Mouse (Mus musculus) mouse embryonic stem cell (cell line): ENCODE measurements around the gene Apex1.
"Not testable (repeated sequence)": the region's sequence is repeated elsewhere in the genome, so short reads cannot be mapped to it uniquely, and the experiment has no call there.

Source experiments
- in situ Hi-C, 2 experiments: fragments of 300-500 bp; cut with MboI; formaldehyde crosslinking; loops; 1 replicate in 1 of 2; 3 replicates in 1 of 2; pipeline ENCODE4 v1.14.3; 2019 to 2020; ENCODE audit warnings: low sequenced_read_pairs in 2 of 2, low pct_unique_long_range_greater_than_20kb in 1 of 2, mixed read lengths in 1 of 2; ENCODE audit not compliant: unreplicated experiment in 1 of 2

Gene Apex1

GRCm38 (mm10) chr14:50911356-50911755 lies 13.4 kb upstream of the Apex1 start:
- in situ Hi-C loops: no loop called here

DNA sequence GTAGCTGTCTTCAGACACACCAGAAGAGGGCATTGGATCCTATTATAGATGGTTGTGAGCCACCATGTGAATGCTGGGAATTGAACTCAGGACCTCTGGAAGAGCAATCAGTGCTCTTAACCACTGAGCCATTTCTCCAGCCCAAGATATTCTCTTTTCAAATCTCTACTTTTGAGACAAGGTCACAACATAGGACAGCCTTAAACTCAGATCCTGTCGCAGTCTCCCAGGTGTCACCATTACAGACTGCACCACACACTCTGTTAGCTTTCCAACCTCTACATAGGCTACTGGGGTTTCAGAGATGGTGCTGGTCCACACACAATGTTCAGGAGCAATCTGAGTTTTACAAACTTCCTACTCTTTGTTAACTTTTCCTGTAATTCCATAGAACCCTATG lies 1.3 kb upstream of the Apex1 start:
- in situ Hi-C loops: not testable (repeated sequence)

DNA sequence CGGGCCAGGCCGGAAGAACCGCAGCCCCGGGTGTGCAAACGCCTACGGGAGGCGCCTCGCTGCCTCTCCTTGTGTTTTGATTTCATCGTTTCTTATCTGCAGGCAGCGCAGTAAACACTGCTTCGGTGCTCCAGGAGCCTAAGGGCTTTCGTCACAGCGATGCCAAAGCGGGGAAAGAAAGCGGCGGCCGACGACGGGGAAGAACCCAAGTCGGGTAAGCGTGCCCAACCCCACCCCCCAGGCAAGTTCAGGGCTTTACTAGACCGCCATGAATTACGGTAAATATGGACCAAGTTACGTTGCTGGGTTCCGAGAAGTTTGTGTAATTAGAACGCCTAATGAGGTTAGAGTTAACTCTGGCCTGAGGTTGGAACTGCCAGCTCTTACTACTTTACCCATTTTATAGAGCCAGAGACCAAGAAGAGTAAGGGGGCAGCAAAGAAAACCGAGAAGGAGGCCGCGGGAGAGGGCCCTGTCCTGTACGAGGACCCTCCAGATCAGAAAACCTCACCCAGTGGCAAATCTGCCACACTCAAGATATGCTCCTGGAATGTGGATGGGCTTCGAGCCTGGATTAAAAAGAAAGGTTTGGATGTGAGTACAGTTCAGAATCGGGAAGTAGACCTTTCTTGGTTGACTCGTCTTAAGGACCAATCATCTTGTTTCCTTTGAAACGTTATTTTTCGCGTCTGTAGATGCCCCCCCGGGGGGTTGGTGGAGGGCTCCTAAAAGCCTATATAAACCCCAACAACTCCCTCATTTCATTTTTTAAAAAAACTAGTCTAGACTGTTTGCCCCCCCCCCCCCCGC lies 548 bp downstream of the Apex1 start:
- in situ Hi-C loops: loop anchor here in 1 of 2 experiments (25.0 kb wide), 1 partner anchor 1087 kb away; the partner anchor contains the start of genes Tmem253 and Zfp219

GRCm38 (mm10) chr14:50927366-50927765 lies 2.6 kb downstream of the Apex1 start:
- in situ Hi-C loops: loop anchor here in 1 of 2 experiments (25.0 kb wide), 1 partner anchor 1085 kb away; the partner anchor contains the start of genes Tmem253 and Zfp219

DNA sequence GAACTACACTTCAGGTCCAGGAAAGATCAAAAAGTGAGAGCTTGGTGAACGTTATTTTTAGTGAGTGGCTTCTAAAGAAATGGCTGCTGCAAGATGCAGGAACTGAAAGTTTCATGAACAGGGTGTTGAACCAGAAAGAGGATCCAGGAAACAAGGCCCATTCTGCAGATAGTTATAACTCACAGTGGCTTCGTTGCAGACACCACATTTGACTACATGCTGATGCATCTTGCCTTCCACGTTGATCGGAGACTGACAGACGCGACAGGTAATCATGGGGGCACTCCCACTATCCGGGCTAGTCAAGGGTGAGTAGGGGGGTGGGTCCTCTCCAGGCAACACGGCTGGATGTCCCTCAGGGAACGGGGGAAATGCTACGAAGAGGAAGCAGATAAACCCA lies 5.2 kb downstream of the Apex1 start:
- in situ Hi-C loops: loop anchor here in 1 of 2 experiments (25.0 kb wide), 1 partner anchor 1082 kb away; the partner anchor contains the start of genes Tmem253 and Zfp219

- in situ Hi-C loops: loop anchor here in 1 of 2 experiments (25.0 kb wide), 1 partner anchor 1082 kb away; the partner anchor contains the start of genes Tmem253 and Zfp219
Measured at GRCm38 (mm10) chr14:50930377-50930753, 5.6 kb downstream of the Apex1 start.

- in situ Hi-C loops: loop anchor here in 1 of 2 experiments (25.0 kb wide), 1 partner anchor 1081 kb away; the partner anchor contains the start of genes Tmem253 and Zfp219
Measured at GRCm38 (mm10) chr14:50930754-50931492, 6.2 kb downstream of the Apex1 start, which contains the start of the genes Pip4p1 and Pnp. Gene Pip4p1, minus strand, starts transcription at chr14:50930856. Gene Pnp, plus strand, starts transcription at chr14:50931082.

- in situ Hi-C loops: loop anchor here in 1 of 2 experiments (25.0 kb wide), 1 partner anchor 1081 kb away; the partner anchor contains the start of genes Tmem253 and Zfp219
Measured at GRCm38 (mm10) chr14:50931493-50932020, 6.8 kb downstream of the Apex1 start.

- in situ Hi-C loops: loop anchor here in 1 of 2 experiments (25.0 kb wide), 1 partner anchor 1076 kb away; the partner anchor contains the start of genes Tmem253 and Zfp219
Measured at GRCm38 (mm10) chr14:50936649-50937048, 11.9 kb downstream of the Apex1 start.

- in situ Hi-C loops: loop anchor here in 1 of 2 experiments (25.0 kb wide), 1 partner anchor 1074 kb away; the partner anchor contains the start of genes Tmem253 and Zfp219
Measured at GRCm38 (mm10) chr14:50938119-50938908, 13.5 kb downstream of the Apex1 start.

- in situ Hi-C loops: loop anchor here in 1 of 2 experiments (25.0 kb wide), 1 partner anchor 1073 kb away; the partner anchor contains the start of genes Tmem253 and Zfp219
Measured at GRCm38 (mm10) chr14:50938940-50939339, 14.2 kb downstream of the Apex1 start.

GRCm38 (mm10) chr14:50943932-50944667 lies 19.3 kb downstream of the Apex1 start, which contains the start of gene Gm49342:
Gene Gm49342, plus strand, starts transcription at chr14:50944517.
- in situ Hi-C loops: loop anchor here in 1 of 2 experiments (25.0 kb wide), 1 partner anchor 1068 kb away; the partner anchor contains the start of genes Tmem253 and Zfp219

DNA sequence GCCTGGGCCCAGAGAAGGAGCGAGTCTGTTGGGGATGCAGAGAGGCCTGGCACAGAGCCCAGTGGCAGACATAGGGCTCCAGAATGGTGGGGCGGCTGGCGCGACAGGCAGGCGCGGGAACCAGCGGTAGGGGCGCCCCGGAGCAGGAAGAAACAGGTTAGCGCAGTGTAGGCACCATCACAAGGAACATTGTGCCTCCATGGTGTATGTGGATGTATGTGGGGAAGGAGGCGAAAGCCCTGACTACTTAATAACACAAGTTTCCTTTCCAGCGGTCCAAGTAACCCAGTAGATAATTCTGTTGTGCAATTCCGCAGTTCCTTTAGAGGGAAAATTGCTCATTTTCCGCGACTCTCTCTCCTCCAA lies 19.9 kb downstream of the Apex1 start:
- in situ Hi-C loops: loop anchor here in 1 of 2 experiments (25.0 kb wide), 1 partner anchor 1068 kb away; the partner anchor contains the start of genes Tmem253 and Zfp219

DNA sequence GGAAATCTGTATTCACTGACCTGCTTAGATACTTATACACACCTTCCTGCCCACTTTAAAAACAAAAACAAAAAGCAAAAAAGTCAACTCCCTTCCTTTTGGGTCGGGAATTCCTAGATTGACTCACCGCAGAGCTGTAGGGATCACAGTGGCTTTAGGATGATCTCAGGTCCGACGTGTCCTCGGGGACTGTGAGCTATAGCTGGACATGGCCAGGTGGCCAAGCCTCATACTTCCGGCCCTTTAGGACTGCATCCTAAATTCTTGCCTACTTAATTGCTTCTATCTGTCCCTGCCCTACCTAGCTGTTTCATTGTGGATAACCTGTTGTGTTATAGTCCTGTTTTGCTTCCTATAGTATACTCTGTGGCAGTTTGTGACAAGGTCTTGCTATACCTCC lies 20.3 kb downstream of the Apex1 start:
- in situ Hi-C loops: loop anchor here in 1 of 2 experiments (25.0 kb wide), 1 partner anchor 1067 kb away; the partner anchor contains the start of genes Tmem253 and Zfp219

- in situ Hi-C loops: loop anchor here in 1 of 2 experiments (25.0 kb wide), 1 partner anchor 1067 kb away; the partner anchor contains the start of genes Tmem253 and Zfp219
Measured at GRCm38 (mm10) chr14:50945526-50945925, 20.8 kb downstream of the Apex1 start.

DNA sequence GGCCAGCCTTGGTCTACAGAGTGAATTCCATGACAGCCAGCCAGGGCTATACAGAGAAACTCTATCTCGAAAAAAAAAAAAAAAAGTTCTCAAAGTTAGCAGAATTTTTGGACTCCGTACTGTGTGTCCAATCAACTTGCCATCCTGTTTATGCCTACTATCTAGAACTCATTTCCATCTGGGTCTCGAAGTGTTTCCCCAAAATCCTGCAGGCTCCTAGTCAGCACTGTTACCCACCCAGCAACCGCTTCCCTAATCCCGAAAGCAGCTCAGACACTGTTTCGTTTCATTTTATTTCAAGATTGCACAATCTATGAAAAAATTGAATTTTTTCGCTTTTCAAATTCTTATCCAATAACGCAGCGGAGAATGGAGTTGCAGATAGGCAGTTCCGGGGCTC lies 30.7 kb downstream of the Apex1 start:
- in situ Hi-C loops: no loop called here
